Mouse (Mus musculus) liver, postnatal 0 days (tissue): Measurements from ENCODE around the gene Hpca.

Experiments
- CTCF ChIP-seq: sonication (generic); IDR thresholded peaks from 2 replicates; pipeline ENCODE4 v1.5.1; 2016; ENCODE audit warnings: antibody characterized with exemption, low read depth
- EP300 ChIP-seq: IDR thresholded peaks from 2 replicates; pipeline ENCODE4 v1.6.1; 2016; ENCODE audit warnings: antibody characterized with exemption, low read depth, mild to moderate bottlenecking

DNA sequence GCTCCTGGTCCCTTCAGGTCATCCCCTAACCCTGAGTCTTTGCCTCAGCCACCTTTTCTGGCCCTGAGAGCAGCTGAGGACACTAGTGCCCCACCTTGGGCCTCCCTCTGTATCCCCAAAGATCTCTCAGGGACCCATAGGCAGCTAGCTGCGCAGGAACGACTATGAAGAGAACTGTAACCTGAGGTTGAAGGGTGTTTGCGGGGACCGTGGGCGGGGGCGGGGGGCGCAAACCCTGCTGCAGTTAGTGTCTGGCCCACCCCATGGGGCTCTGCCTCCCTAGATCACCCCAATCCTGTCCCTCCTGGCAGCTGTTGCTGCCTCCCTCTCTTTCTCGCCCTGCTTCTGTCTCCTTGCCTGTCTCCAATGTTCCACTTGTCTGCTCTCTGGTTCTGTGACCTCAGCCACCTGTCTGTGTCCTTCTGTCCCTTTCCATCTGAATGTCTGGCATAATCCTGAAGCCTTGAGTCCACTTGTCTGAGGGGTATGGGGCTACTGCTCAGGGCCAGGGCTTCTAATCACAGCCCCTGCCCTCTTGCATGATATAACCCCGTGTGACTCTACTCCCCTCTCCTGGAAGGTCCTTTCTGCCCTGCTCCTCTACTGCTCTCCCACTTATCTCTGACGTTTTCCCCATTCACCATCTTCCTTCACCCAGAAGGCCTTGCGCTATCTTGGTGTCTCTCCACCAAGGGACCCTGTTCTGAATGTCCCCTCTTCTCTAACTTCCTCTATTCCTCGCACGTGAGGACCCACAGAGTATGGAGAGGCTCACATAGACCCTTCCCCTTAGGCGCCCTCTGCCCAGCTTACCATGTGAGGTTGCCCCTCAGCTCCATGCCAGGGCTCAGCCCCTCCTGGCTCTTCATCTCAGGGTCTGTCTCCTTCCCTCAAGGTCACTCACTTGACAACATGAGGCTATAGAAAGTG lies 15.8 kb upstream of the Hpca start:
- TF ChIP-seq CTCF = no peak
- TF ChIP-seq EP300 = no peak
